In the genomic region with DNA sequence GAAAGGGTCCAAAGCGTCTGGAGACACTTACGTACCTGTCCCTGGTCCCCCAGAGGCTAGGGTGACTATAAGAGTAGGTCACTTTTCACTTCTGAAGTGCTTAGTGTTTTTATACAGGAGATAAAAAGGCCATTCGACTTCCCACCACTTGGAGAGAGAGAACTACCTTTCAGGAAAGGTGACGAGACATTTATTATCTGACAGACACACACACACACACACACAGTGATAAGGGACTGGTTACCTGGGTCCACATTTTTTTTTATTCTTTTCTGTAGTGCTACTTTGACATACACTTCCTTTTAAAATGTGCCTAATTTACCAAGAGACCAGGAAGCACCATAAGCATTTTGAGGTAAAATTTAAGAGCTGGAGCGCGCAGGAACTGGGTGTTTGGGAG, we compare ENCODE assay signal across 18 mouse cellular contexts.
"Had no signal": no experiment of that assay in that cellular context is flagged by ENCODE, and none has a peak within 500 bp of the region (broad histone marks: within the 10 kb centered on the region; RNA-seq: fewer than 3 reads in every experiment).

No protein-coding gene starts in this region.

- H3K27me3 ChIP-seq: kidney, embryonic 15.5 days; lung, embryonic 15.5 days; midbrain, embryonic 13.5 days; neural tube, embryonic 13.5 days had no signal

- H3K4me1 ChIP-seq: kidney, embryonic 15.5 days; lung, embryonic 15.5 days; midbrain, embryonic 13.5 days; neural tube, embryonic 13.5 days had no signal

- H3K4me3 ChIP-seq: kidney, embryonic 15.5 days; left cerebral cortex, adult 2 months; lung, embryonic 15.5 days; midbrain, embryonic 13.5 days; myocyte; neural tube, embryonic 13.5 days had no signal

- DNase-seq: kidney, adult 2 months; kidney, postnatal 10 days; kidney, postnatal 36 days; layer of hippocampus, postnatal 36 days; lung, adult 18-20 months; lung, postnatal 14 days; lung, postnatal 4 days; thymus, adult 2 months; thymus, postnatal 14 days; thymus, postnatal 4 days had no signal

- H3K9me3 ChIP-seq: kidney, embryonic 15.5 days; lung, embryonic 15.5 days; midbrain, embryonic 13.5 days; neural tube, embryonic 13.5 days had no signal

- H3K27ac ChIP-seq: kidney, embryonic 15.5 days; left cerebral cortex, adult 2 months; lung, embryonic 15.5 days; midbrain, embryonic 13.5 days; neural tube, embryonic 13.5 days had no signal

- H3K9ac ChIP-seq: kidney, embryonic 15.5 days; lung, embryonic 15.5 days; midbrain, embryonic 13.5 days; neural tube, embryonic 13.5 days had no signal

- H3K4me2 ChIP-seq: kidney, embryonic 15.5 days; lung, embryonic 15.5 days; midbrain, embryonic 13.5 days; neural tube, embryonic 13.5 days had no signal

- ATAC-seq: intestine, postnatal 0 days; midbrain, embryonic 13.5 days; midbrain, embryonic 16.5 days had no signal
